Mouse (Mus musculus): Measurements from ENCODE around the gene Mfsd12. TPM values are rescaled to one million over a fixed set of nuclear protein-coding genes. Genes with fewer than 3 reads are reported as not detected.

Mfsd12 gene
- polyA plus RNA-seq, 1 experiment from 2014 or later, result 4.1 TPM

GRCm38 (mm10) chr10:81379809-81380378 is 22.6 kb downstream of the Mfsd12 start:
- Histone ChIP-seq H3K36me3 (ENCODE audit: control insufficient read depth, insufficient read depth, low read length) (0 out of 2 replicates have a peak, but pooled peaks cover 8% of the 10 kb centered on the region), H3K4me1 (ENCODE audit: control insufficient read depth, insufficient read depth, low read length) (peaks cover 18% of the 10 kb centered on the region), H3K4me2 (ENCODE audit: low read length) (no peak overlapping the region), H3K27ac (ENCODE audit: low read depth, low read length) (no peak overlapping the region), H3K9ac (ENCODE audit: low read length) (no peak overlapping the region), H3K9me3 (replicated peaks; ENCODE audit: control insufficient read depth, low read length) (no peaks in the 10 kb centered on the region), H3K27me3 (replicated peaks; ENCODE audit: control insufficient read depth, insufficient read depth, low read length) (no peaks in the 10 kb centered on the region), H3K4me3 (ENCODE audit: low read depth, low read length) (no peak overlapping the region)
- ATAC-seq (no peak), DNase-seq (ENCODE audit: low spot score) (no peak)
- WGBS, result 90% methylated on average over 6 of the region's 6 CpGs

- Histone ChIP-seq H3K36me3 (ENCODE audit: control insufficient read depth, insufficient read depth, low read length) (peaks cover 13% of the 10 kb centered on the region), H3K4me1 (ENCODE audit: control insufficient read depth, insufficient read depth, low read length) (peaks cover 16% of the 10 kb centered on the region), H3K27ac (ENCODE audit: low read depth, low read length) (no peak overlapping the region), H3K4me3 (ENCODE audit: low read depth, low read length) (no peak overlapping the region), H3K9ac (ENCODE audit: low read length) (no peak overlapping the region), H3K9me3 (replicated peaks; ENCODE audit: control insufficient read depth, low read length) (no peaks in the 10 kb centered on the region), H3K4me2 (ENCODE audit: low read length) (no peak overlapping the region), H3K27me3 (replicated peaks; ENCODE audit: control insufficient read depth, insufficient read depth, low read length) (no peaks in the 10 kb centered on the region)
- ATAC-seq, result no peak
- WGBS, result 90% methylated on average over 5 of the region's 5 CpGs
- no peak for DNase-seq (ENCODE audit: low spot score)
These were observed 24.7 kb downstream of the Mfsd12 start for GRCm38 (mm10) chr10:81382039-81382438.

GRCm38 (mm10) chr10:81383802-81384604 is 26.7 kb downstream of the Mfsd12 start, which contains the start of the genes Dohh and Gm48551:
Gene Dohh (plus strand): TSS chr10:81384428.
Gene Gm48551 (plus strand): TSS chr10:81384466.
- 7% methylated on average over 52 of the region's 54 CpGs for WGBS
- H3K4me1 ChIP-seq (ENCODE audit: control insufficient read depth, insufficient read depth, low read length), result peaks cover 9% of the 10 kb centered on the region
- H3K9me3 ChIP-seq (replicated peaks; ENCODE audit: control insufficient read depth, low read length), result no peaks in the 10 kb centered on the region
- peak; percentile 100 for DNase-seq (ENCODE audit: low spot score)
- peak within 1 kb of the TSS; percentile 79 for H3K4me2 ChIP-seq (ENCODE audit: low read length)
- ATAC-seq, result peak; percentile 97
- no peaks in the 10 kb centered on the region for H3K27me3 ChIP-seq (replicated peaks; ENCODE audit: control insufficient read depth, insufficient read depth, low read length)
- peaks cover 33% of the 10 kb centered on the region for H3K36me3 ChIP-seq (ENCODE audit: control insufficient read depth, insufficient read depth, low read length)
- H3K4me3 ChIP-seq (ENCODE audit: low read depth, low read length), result peak within 1 kb of the TSS; percentile 77
- H3K9ac ChIP-seq (ENCODE audit: low read length), result peak within 1 kb of the TSS; percentile 77
- peak within 1 kb of the TSS; percentile 81 for H3K27ac ChIP-seq (ENCODE audit: low read depth, low read length)

- H3K9ac ChIP-seq (ENCODE audit: low read length), result peak overlapping the region; percentile 77
- DNase-seq (ENCODE audit: low spot score) (no peak), ATAC-seq (peak; percentile 24)
- no peaks in the 10 kb centered on the region for H3K27me3 ChIP-seq (replicated peaks; ENCODE audit: control insufficient read depth, insufficient read depth, low read length)
- no peaks in the 10 kb centered on the region for H3K9me3 ChIP-seq (replicated peaks; ENCODE audit: control insufficient read depth, low read length)
- peak overlapping the region; percentile 77 for H3K4me3 ChIP-seq (ENCODE audit: low read depth, low read length)
- peak overlapping the region; percentile 81 for H3K27ac ChIP-seq (ENCODE audit: low read depth, low read length)
- H3K4me2 ChIP-seq (ENCODE audit: low read length), result peak overlapping the region; percentile 79
- WGBS, result 2% methylated on average over 19 of the region's 19 CpGs
- H3K4me1 ChIP-seq (ENCODE audit: control insufficient read depth, insufficient read depth, low read length), result peaks cover 7% of the 10 kb centered on the region
- H3K36me3 ChIP-seq (ENCODE audit: control insufficient read depth, insufficient read depth, low read length), result peaks cover 35% of the 10 kb centered on the region
These were observed 27.3 kb downstream of the Mfsd12 start for GRCm38 (mm10) chr10:81384605-81384982.

- DNase-seq (ENCODE audit: low spot score) (no peak), ATAC-seq (no peak)
- peaks cover 36% of the 10 kb centered on the region for H3K36me3 ChIP-seq (ENCODE audit: control insufficient read depth, insufficient read depth, low read length)
- no peak overlapping the region; the same call in 1 of the 2 replicates for H3K4me3 ChIP-seq (ENCODE audit: low read depth, low read length)
- peak overlapping the region; percentile 79 for H3K4me2 ChIP-seq (ENCODE audit: low read length)
- H3K9ac ChIP-seq (ENCODE audit: low read length), result 0 out of 2 replicates have a peak overlapping the region, but pooled peaks have one; percentile 77
- H3K27ac ChIP-seq (ENCODE audit: low read depth, low read length), result no peak overlapping the region
- no peaks in the 10 kb centered on the region for H3K9me3 ChIP-seq (replicated peaks; ENCODE audit: control insufficient read depth, low read length)
- WGBS, result 83% methylated on average over 22 of the region's 22 CpGs
- H3K27me3 ChIP-seq (replicated peaks; ENCODE audit: control insufficient read depth, insufficient read depth, low read length), result no peaks in the 10 kb centered on the region
- H3K4me1 ChIP-seq (ENCODE audit: control insufficient read depth, insufficient read depth, low read length), result peaks cover 7% of the 10 kb centered on the region
These were observed 28.5 kb downstream of the Mfsd12 start for GRCm38 (mm10) chr10:81385603-81386306.

- Histone ChIP-seq H3K9ac (ENCODE audit: low read length) (no peak overlapping the region), H3K27me3 (replicated peaks; ENCODE audit: control insufficient read depth, insufficient read depth, low read length) (no peaks in the 10 kb centered on the region), H3K4me1 (ENCODE audit: control insufficient read depth, insufficient read depth, low read length) (peaks cover 7% of the 10 kb centered on the region), H3K4me2 (ENCODE audit: low read length) (no peak overlapping the region), H3K4me3 (ENCODE audit: low read depth, low read length) (no peak overlapping the region), H3K9me3 (replicated peaks; ENCODE audit: control insufficient read depth, low read length) (no peaks in the 10 kb centered on the region), H3K36me3 (ENCODE audit: control insufficient read depth, insufficient read depth, low read length) (peaks cover 38% of the 10 kb centered on the region), H3K27ac (ENCODE audit: low read depth, low read length) (no peak overlapping the region)
- ATAC-seq (no peak), DNase-seq (ENCODE audit: low spot score) (no peak)
- WGBS, result 96% methylated on average over 20 of the region's 20 CpGs
These were observed 30.4 kb downstream of the Mfsd12 start for GRCm38 (mm10) chr10:81387716-81388115.

- Histone ChIP-seq H3K36me3 (ENCODE audit: control insufficient read depth, insufficient read depth, low read length) (peaks cover 38% of the 10 kb centered on the region), H3K4me1 (ENCODE audit: control insufficient read depth, insufficient read depth, low read length) (peaks cover 7% of the 10 kb centered on the region), H3K27ac (ENCODE audit: low read depth, low read length) (no peak within 1 kb of the TSS), H3K4me3 (ENCODE audit: low read depth, low read length) (no peak within 1 kb of the TSS), H3K9me3 (replicated peaks; ENCODE audit: control insufficient read depth, low read length) (no peaks in the 10 kb centered on the region), H3K27me3 (replicated peaks; ENCODE audit: control insufficient read depth, insufficient read depth, low read length) (no peaks in the 10 kb centered on the region), H3K4me2 (ENCODE audit: low read length) (no peak within 1 kb of the TSS), H3K9ac (ENCODE audit: low read length) (no peak within 1 kb of the TSS)
- WGBS, result 88% methylated on average over 5 of the region's 5 CpGs
- no peak for DNase-seq (ENCODE audit: low spot score)
- no peak for ATAC-seq
These were observed 31.3 kb downstream of the Mfsd12 start, which contains the start of gene Gm48552 for GRCm38 (mm10) chr10:81388505-81389055. Gene Gm48552 (plus strand): TSS chr10:81389005.

GRCm38 (mm10) chr10:81389373-81389772 is 32.1 kb downstream of the Mfsd12 start:
- no peak for ATAC-seq
- Histone ChIP-seq H3K9me3 (replicated peaks; ENCODE audit: control insufficient read depth, low read length) (no peaks in the 10 kb centered on the region), H3K27ac (ENCODE audit: low read depth, low read length) (no peak overlapping the region), H3K4me1 (ENCODE audit: control insufficient read depth, insufficient read depth, low read length) (peaks cover 7% of the 10 kb centered on the region), H3K4me2 (ENCODE audit: low read length) (no peak overlapping the region), H3K27me3 (replicated peaks; ENCODE audit: control insufficient read depth, insufficient read depth, low read length) (no peaks in the 10 kb centered on the region), H3K36me3 (ENCODE audit: control insufficient read depth, insufficient read depth, low read length) (peaks cover 38% of the 10 kb centered on the region), H3K9ac (ENCODE audit: low read length) (no peak overlapping the region), H3K4me3 (ENCODE audit: low read depth, low read length) (no peak overlapping the region)
- no peak for DNase-seq (ENCODE audit: low spot score)
- WGBS, result 53% methylated on average over 3 of the region's 3 CpGs

Measured in forebrain, embryonic 14.5 days (tissue).